Mouse (Mus musculus) layer of hippocampus, postnatal 10 days (tissue): ENCODE measurements at regions not wholly inside any gene's neighbourhood (a gene's known extent, or its start where the extent isn't known, plus 50 kb on each side); places are given as distances from the start of the nearest gene placed in this dataset.

Source experiments
- DNase-seq, 2 experiments: peaks; one replicate each; pipeline ENCODE4 v3.0.0; 2021; ENCODE audit warnings: low spot score in 2 of 2

- peak in 1 of 2 experiments; percentile 34 for DNase-seq
These were observed 75.7 kb upstream of the Zfp618 start for GRCm38 (mm10) chr4:62889708-62890107.

- no peak for DNase-seq
These were observed 74.5 kb upstream of the Zfp618 start for GRCm38 (mm10) chr4:62890588-62891580.

- DNase-seq = no peak
These were observed 52.5 kb upstream of the Zfp618 start for GRCm38 (mm10) chr4:62912891-62913290.
